Mouse (Mus musculus): ENCODE data around the gene Tnrc6b.
"Not testable (repeated sequence)": the region's sequence is repeated elsewhere in the genome, so short reads cannot be mapped to it uniquely, and the experiment has no call there.

Tnrc6b gene

DNA sequence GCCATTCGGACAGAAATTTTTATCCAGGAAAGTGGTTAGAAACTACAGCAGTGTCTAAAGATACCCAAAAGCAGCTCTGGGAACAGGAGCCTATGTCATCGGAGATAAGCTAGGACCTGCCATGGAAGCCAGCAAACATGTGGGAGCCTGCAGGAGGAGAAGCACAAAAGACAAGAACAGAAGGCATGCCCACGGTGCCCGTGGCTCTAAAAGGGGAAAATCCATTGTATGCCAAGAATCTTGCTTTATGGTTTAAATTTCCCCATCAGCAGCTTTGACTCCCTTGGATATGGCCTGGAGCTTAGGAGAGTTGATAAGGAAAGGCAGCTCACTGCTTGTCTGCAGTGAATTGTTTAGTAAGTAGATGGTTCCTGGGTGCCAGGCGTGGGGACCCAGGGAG lies 8.2 kb upstream of the Tnrc6b start:
- DNase-seq: no peak

DNA sequence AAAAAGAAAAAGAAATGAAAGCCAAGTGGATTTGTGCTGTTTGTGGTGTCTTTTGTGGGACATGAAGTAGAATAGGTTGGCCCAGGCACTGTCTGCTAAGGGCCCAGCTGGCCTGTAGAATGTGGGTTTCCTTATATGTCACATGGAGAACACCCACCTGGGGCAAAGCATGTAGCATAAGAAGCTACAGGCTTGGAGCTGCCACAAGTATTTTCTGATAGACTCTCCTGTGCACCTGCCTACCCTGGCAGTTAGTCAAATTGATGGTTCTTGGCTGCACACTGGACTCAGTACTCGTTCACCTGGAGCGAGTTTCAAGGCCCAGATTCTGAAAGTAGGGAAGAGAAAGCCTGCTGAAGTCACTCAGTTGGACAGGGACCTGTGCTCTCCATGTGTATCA lies 7.6 kb upstream of the Tnrc6b start:
- no peak for DNase-seq

DNA sequence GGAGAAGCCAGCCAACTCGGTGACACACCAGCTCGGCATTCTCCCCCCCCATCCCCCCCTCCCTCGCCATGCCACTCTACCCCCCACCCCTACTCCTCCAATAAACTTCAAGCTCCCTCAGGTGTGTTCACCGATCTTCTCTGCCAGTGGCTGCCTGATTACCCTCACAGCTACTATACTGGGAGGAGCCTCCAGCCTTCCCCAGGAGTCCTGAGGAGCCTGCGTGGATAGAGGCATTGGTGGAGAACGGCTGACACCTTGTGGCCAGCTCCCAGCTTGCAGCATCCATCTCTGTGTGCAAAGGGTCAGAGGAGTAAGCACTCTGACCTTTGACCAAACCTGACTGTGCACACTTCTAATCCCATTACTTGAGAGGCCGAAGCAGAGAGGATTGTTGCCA lies 6.8 kb upstream of the Tnrc6b start:
- peak; percentile 89 to 93 for DNase-seq

DNA sequence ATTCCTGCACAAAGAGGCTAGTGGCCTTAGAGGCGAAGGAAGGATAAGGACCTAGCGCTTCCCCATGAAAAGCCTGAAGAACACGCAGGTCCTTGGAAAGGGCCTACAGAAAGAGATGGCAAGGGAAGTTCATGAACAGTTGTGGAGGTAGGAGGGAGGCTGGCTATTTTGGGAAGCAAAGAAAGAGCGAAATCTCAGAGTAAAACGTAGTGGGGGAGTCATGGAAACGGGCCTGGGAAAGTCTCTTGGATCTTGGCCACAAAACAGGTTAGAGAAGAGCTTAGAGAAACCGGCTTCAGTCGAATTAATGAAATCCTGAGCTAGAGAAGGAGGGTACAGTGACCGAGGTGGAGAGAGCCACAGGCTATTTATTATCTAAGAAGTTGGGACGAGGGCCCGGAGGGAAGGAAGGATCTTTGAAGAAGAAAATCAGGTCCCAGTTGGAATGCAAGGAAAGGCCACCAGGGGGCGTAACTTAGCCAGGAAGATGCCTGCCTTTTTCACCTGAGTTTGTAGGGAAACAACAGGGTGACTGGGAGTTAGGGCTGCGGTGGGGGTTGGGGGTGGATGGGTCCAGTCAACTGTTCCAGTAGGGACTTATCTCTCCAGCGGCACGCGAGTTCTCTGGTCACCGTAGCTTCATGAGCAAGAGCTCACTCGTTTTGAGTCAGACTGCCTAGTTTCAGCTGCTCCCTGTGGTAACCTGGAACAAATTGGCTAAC lies 5.1 kb upstream of the Tnrc6b start:
- peak; percentile 89 to 93 for DNase-seq

DNA sequence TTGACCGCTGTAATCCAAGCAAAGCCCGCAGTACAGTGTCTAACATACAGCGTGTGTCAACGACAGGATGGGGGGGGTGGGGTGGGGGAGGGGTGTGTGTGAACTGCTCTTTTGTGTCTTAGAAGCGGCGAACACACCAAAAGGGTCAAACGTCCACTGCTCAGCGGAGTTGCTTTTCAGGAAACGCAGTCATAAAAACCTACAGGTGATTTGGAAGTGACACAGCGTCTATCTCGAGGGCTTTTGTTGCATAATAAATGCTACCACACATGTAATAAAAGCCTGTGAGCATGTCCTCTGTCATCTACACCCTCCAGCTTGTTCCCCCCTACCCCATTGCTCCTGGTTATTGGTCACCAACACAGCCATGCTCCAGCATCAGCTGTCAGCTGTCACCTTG lies 4.5 kb upstream of the Tnrc6b start:
- no peak for DNase-seq

DNA sequence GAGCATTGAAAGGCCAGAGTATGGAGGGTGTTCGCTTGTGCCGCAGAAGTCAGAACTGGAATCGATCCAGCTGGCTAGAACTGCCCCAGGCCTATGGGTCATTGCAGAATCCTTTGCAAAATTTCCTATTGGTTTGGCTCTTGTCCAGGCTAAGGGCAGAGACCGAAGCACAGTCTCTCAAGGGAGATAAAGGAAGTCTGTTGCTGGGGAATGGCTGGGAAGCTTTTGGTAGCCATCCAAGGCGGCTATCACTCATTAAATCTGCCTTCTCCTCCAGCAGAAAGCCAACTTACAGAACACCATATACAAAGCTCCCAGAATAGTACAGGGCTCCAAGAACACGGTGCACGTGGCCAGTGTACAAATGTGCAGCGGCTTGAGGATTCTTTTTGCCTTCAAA lies 4.0 kb upstream of the Tnrc6b start:
- DNase-seq: peak; percentile 88

DNA sequence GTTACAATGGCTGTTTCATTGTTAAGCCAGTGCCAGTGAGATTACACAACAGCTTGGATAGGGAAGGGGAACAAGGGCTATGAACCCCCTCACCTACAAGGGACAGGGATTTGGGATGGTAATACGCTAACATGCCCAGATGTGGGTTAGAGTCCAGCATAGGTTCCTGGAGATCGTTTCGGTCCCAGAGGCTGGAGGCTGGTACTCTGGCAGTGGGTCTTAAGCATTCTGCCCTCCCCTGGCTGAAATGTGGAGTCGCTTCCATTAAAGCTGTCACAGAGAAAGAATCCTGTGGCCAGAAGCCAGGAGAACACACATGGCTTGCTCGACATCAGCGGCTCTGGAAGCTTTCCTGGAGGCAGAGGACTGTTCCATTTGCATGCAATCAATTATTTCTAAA lies 1.5 kb upstream of the Tnrc6b start:
- peak; percentile 60 to 61 for DNase-seq

DNA sequence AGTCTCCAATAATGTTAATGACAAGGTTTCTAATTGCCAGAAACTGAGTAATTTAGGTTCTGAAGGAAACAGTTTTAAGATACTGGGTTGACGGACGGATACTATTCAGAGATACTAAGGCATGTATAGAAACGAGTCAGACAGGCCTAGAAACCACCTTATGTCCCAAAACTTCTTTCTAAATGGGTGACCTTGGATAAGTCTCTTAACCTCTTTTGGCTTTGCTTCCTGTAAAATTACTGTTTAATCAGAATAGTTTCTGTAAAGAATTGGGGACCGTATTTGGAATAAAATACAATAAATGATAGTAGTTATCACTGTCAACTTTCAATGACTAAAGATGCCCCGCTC lies 881 bp upstream of the Tnrc6b start:
- DNase-seq: no peak

DNA sequence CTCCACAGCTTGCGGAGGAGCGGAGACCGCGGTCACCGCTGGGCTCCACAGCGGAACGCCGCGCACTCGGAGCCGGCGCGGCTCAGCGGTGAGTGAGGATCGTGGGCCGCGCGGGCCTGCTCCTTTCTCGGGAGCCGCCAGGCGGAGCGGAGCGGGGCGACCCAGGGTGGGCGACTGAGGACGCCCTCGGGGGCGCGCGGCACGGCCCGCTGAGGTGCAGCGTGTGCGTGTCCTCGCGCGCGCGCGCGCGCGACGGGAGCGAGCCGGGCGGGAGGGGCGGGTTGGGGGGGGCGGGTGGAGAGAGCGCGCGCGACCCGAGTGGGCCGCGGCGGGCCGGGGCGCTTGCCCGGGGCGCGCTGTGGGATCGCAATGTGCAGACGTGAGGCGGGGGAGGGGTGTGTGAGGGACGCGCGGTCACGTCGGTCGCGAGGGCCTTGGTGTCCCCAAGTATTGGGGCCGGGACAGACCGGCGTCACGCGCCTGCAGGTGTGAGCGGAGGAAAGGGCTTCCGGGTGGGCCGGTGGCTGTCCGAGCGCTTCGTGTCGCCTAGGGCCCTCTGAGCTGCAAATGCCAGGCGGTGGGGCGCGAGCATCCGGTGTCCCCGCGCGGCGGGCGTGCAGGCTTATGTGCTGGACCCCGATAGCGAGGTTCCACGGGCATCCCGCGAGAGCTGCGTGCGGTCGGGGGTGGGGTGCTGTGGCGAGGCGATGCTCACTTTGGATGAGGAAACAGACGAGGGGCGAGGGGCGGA lies 463 bp downstream of the Tnrc6b start:
- peak; percentile 44 to 77 for DNase-seq

DNA sequence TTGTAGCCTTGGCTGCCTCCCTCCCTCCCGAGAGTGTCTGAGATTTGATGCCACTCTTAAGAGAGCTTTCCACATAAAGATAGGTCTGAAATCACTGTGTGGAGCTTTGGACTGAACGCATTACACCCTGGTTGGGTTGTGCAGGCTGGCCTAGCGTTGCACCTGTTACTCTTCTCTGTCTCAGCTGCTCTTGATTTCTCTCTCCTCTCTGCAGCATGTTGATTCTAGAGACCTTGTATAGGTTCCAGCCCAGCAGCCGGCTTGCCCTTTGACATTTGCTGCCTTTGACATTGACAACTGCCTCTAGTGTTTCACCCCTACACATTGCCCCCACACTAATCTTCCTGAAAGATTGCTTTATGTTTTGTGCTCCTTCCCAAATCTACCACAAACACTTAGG lies 3.2 kb downstream of the Tnrc6b start:
- no peak for DNase-seq

DNA sequence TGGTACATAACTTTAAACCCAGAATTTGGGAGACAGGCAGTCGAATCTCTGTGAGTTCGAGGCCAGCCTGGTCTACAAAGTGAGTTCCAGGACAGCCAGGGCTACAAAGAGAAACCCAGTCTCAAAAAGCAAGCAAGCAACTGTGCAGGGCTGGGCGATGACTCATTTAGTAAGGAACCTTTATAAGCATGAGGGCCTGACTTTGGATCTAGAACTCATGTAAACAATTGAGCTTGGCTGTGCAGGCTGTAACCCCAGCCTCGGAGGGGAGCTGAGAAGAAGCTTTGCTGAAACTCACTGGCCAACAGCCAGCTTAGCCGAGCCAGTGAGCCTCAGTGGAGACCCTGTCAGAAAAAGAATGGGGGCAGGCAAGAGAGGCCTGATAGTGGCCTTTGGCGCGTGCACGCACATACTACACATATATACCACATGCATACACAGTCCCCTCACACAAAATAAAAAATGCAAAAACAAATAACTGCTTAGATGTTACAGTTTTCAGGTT lies 5.6 kb downstream of the Tnrc6b start:
- DNase-seq: no peak

DNA sequence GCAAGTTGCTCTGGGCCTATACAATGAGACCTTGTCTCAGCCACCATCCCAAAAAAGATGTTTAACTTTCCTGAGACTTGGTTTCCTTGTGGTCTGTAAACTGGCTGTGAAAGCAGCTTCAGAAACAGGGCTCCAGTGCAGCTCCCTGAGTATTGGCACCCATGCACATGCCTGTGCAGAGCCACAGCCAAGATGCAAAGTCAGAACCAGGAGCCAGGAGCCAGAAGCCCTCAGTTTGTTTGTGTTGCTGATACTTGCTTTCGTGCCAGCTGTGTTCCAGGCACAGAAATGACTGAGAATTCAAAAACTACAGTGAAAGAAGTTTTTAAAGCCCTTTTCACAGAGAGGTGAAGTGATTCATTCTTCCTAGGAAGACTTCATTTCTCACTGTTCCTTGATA lies 6.3 kb downstream of the Tnrc6b start:
- no peak for DNase-seq

DNA sequence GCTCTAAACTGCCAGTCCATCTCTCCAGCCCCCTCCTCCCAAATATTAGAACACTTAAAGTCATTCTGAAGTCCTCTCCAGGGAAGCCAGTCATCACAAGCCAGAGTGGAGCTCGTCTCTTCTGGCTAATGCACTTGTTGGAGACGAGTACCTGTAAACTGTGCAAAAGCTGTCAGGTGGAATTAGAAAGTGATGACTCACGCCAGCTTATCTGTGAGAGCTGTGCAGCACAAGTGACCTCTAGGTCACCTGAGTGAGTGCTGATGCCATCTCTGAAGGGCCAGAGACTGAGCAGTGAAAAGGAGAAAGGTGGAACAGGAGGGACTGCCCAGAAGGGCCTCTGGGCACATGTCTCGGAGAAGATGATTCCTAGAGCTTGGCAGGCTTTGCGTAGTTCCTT lies 9.1 kb downstream of the Tnrc6b start:
- DNase-seq: no peak

DNA sequence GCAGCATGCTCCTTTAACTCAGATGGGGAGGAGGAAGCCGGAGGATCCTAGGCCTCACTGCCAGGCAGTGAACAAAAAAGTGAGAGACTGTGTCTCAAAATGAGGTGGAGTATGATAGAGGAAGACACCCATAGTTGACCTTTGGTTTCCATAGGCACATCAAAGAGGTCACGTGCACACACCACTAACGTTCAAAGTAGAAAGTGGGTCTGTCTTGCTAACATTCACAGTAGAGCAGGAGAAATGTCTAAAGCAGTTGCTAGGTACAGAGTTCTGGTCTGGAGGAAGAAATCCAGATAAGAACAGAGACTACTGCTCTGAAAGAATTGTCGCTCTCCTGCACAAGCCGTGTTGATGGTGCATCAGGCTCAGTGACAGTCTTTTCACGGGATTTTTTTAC lies 10.7 kb downstream of the Tnrc6b start:
- no peak for DNase-seq

DNA sequence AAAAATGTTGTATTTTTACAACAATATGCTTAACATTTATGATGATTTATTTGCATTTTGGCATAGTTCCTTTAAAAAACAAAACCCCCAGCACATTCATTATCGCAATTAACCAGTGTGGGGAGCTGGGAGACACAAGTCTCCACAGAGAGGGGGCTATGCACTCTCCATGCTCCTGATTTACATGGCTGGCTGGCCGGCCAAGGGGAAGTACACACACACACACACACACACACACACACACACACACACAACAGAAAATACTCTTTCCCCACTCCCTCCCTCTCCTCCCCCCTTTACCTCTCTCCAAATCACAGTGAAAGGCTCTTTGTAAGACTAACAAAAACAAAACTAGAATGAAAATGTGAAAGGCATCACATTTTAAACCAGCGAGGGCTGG lies 11.3 kb downstream of the Tnrc6b start:
- no peak for DNase-seq

DNA sequence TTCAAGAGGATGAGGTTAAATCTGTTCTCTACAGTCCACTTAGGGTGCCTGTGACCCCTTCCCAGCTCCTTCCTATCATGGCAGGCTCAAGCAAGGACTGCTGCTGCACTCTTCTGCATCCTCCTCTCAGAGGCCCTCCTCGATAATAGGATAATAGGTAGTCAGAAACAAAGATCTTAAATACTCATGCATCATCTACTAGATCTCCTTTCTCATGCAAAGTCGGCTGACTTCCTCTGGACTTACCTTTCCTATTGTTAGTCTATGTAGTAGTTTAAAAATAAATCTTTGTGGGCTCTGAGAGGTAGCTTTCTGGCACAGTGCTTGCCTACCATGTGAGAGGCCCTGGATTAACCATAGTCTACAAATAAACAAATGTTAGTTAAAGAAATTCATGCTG lies 18.4 kb downstream of the Tnrc6b start:
- no peak for DNase-seq

DNA sequence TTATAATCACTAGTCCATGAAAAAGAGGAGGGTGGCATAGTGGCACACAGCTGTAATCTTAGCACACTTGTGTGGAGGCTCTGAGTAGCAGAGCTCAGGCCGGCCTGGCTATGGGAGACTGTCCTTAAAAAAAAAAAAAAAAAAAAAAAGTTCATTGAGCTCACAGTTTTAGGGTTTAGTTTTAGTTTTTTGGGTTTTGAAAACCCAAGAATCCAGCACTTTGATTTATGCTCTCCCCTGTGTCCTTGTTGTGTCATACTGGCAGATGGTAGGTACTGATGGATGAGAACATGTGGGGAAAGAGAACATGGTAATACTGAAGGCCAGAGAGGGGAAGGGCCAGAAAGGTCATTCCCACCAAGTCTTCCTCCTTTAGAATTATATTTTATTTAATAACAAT lies 19.9 kb downstream of the Tnrc6b start:
- DNase-seq: no peak

DNA sequence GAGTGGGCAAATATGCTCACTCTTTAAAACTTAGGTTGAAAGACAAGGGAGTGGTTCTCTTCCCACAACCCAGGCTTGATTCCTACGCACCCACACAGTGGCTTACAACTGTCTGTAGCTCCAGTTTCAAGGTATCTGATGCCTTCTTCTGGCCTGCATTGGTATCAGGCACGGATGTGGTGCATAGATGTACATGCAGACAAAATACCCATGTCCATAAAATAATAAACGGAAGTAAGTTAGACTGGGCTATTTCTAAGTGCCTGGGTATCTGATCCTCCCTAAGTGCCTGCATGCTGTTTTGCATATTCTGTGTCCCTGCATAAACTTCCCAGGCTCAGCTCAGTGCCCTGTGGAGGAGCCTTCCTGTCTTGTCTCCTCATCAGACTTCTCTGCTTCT lies 20.4 kb downstream of the Tnrc6b start:
- no peak for DNase-seq

DNA sequence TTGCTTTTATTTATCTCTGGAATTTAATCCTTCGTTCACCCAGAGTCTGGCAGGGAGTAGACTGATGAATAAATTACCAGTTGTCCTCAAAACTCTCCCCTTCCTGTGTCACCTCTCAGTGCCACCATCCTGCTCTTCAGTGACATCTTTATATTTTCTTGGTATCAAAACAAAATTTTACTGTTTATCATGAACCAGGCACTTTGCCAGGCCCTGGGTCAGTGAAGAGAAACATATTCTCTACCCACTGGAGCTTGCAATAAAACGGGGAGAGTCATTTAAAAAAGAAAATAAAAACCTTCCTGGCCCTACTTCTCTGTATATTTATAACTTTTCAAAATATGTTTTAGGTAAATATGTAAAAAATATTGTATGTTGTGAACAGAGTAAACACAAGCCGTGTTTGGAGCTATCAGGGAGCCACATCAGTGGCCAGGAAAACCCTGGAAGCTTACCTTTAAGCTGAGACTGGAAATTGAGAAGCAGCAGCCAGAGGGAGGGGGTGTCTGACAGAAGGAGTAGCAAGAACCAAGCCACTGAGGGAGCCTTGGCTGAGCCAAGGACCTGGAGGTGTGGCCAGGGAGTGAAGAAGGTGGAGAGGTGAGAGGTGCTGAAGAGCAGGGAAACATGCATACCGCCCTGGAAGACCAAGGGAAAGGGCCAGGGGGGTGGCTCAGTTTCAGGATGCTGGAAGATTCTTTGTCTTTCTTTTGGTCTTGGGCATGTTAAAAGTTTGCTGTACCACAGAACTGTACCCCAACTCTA lies 21.3 kb downstream of the Tnrc6b start:
- DNase-seq: peak in 1 of 2 experiments; percentile 32

DNA sequence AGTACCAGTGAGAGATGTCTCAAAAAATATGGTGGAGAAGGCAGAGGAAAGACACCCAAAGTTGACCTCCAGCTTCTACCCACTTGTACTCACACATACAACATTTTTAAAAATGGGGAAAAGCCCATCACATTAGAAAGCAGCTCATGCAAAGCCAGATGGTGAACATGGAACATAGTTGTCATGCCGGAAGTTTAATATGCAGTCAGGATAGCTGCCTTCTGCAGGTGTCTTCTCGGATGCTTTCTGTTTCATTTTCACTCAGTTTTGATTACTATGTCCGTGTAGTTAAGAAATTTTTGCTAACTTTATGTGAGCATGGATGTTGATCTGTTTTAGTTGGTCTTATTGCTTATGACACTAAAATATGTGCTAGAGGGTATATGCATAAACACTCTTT lies 24.2 kb downstream of the Tnrc6b start:
- no peak for DNase-seq

DNA sequence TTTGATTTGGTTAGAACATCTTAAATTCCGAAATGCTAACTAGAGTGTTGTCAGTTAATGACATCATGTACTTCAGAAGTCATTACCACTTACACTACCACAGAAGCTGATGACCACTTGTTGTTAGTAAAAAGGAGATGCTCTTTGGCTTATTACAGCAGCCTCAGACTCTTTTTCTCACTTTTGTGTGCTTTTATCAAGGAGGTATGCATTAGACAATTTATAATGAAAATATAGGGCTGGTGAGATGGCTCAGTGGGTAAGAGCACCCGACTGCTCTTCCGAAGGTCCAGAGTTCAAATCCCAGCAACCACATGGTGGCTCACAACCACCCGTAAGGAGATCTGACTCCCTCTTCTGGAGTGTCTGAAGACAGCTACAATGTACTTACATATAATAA lies 24.6 kb downstream of the Tnrc6b start:
- DNase-seq: not testable (repeated sequence)

DNA sequence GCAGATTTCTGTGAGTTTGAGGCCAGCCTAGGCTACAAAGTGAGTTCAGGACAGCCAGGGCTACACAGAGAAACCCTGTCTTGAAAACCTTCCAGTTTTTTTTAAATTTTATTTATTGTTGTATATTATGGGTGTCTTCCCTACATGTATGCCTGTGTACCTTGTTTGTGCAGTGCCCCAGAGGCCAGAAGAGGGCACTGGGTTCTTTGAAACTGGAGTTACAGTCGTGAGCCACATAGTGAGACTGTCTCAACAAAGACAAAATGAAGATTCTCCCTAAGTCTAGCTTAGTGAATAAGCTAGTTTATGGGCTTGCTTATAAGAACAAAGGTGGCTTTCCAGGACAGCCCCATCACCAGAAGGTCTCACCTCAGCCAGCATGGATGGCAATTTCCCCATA lies 25.4 kb downstream of the Tnrc6b start:
- DNase-seq: no peak

DNA sequence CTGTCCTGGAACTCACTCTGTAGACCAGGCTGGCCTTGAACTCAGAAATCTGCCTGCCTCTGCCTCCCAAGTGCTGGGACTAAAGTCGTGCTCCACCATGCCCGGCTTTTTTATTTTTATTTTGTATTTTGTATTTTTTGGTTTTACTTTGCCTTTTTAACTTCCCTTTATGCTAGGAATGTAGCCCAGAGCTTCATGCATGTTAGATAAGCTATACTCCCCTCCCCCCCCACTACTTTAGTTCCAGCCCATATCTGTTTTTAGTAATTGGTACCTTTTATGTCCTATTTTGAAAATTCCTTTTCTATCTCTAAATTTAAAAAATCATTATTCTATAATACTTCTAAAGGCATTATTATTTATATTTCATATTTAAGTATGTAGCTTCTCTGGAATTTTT lies 27.1 kb downstream of the Tnrc6b start:
- no peak for DNase-seq

DNA sequence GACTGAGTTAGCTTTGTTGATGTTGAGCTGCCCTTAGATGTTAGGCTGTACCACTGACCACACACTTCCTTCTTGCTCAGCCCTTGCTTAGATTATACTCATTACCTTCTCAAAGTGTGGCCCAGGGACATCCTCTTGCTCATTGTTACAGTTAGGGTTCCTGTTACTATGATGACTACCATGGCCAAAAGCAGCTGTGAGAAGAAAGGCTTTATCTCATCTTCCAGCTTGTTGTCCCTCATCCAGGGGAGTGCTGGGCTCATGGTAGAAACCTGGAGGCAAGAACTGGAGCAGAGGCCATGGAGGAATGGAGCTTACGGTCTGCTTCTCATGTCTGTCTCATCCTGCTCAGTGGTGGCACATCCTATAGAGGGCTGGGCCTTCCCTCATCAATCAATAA lies 28.9 kb downstream of the Tnrc6b start:
- DNase-seq: no peak
